Mouse (Mus musculus): ENCODE results near the gene Doc2g. TPM values are rescaled to one million over a fixed set of nuclear protein-coding genes. Genes with fewer than 3 reads are reported as not detected.

Doc2g gene
- total RNA-seq, 4 experiments from 2014 or later = 255 to 281 (median 261) TPM

- peak; percentile 53 for DNase-seq (ENCODE audit: low spot score)
Measured at GRCm38 (mm10) chr19:4051741-4052515, 48.8 kb downstream of the Doc2g start.

GRCm38 (mm10) chr19:4052516-4053030 is 49.5 kb downstream of the Doc2g start:
- no peak for DNase-seq (ENCODE audit: low spot score)

GRCm38 (mm10) chr19:4054613-4055012 is 51.5 kb downstream of the Doc2g start:
- DNase-seq (ENCODE audit: low spot score) = no peak

- no peak for DNase-seq (ENCODE audit: low spot score)
Measured at GRCm38 (mm10) chr19:4055216-4055946, 52.3 kb downstream of the Doc2g start.

GRCm38 (mm10) chr19:4055947-4056693 is 53.0 kb downstream of the Doc2g start:
- no peak for DNase-seq (ENCODE audit: low spot score)

Other genes with a start within 250 kb of the Doc2g start
- 10 to 100 TPM; 23.7 to 29.4 (median 28.2) TPM for gene Kmt5b, start 235.9 kb upstream of the Doc2g start, total RNA-seq (2022)
- gene Chka, start 151.5 kb upstream of the Doc2g start, total RNA-seq (2022) = 10 to 100 TPM in 1 of 4 experiments, 1 to 10 TPM in 3; 8.3 to 10.4 (median 8.7) TPM
- 10 to 100 TPM in 2 of 4 experiments, 1 to 10 TPM in 2; 8.5 to 13.9 (median 9.3) TPM for gene Tcirg1, start 96.2 kb upstream of the Doc2g start, total RNA-seq (2022)
- gene Ndufs8, start 90.5 kb upstream of the Doc2g start, total RNA-seq (2022) = 100 to 1,000 TPM; 481 to 543 (median 507) TPM
- 1 to 10 TPM in 3 of 4 experiments, under 1 TPM in 1; 0.76 to 2.2 (median 1.6) TPM for gene Aldh3b1, start 73.5 kb upstream of the Doc2g start, total RNA-seq (2022)
- 10 to 100 TPM; 11.1 to 19.2 (median 13.7) TPM for gene Unc93b1, start 68.1 kb upstream of the Doc2g start, total RNA-seq (2022)
- 1 to 10 TPM in 1 of 4 experiments, under 1 TPM in 3; 0.35 to 1.2 (median 0.55) TPM for gene Aldh3b3, start 44.7 kb upstream of the Doc2g start, total RNA-seq (2022)
- gene Aldh3b2, start 31.0 kb upstream of the Doc2g start, total RNA-seq (2022) = under 1 TPM in 2 of 4 experiments, not detected in 2; 0.19 to 0.23 TPM
- gene Acy3, start 16.7 kb upstream of the Doc2g start, total RNA-seq (2022) = 10 to 100 TPM; 24.2 to 32.4 (median 28.4) TPM
- gene Tbx10, start 10.6 kb upstream of the Doc2g start, total RNA-seq (2022) = not detected
- gene Nudt8, start 2.7 kb upstream of the Doc2g start, total RNA-seq (2022) = 100 to 1,000 TPM; 134 to 165 (median 153) TPM
- 1 to 10 TPM in 1 of 4 experiments, under 1 TPM in 3; 0.69 to 1.6 (median 0.81) TPM for gene Gm49405, start 2.7 kb upstream of the Doc2g start, total RNA-seq (2022)
- 1,000 to 10,000 TPM; 1,087 to 1,207 (median 1,176) TPM for gene Ndufv1, start 9.5 kb downstream of the Doc2g start, total RNA-seq (2022)
- gene Gstp1, start 34.7 kb downstream of the Doc2g start, total RNA-seq (2022) = 100 to 1,000 TPM; 355 to 468 (median 390) TPM
- 100 to 1,000 TPM; 131 to 147 (median 142) TPM for gene Gstp2, start 42.7 kb downstream of the Doc2g start, total RNA-seq (2022)
- gene Gstp3, start 56.3 kb downstream of the Doc2g start, total RNA-seq (2022) = not detected
- gene Cabp2, start 78.3 kb downstream of the Doc2g start, total RNA-seq (2022) = not detected
- gene Cdk2ap2, start 93.9 kb downstream of the Doc2g start, total RNA-seq (2022) = 10 to 100 TPM; 33.6 to 43.4 (median 39.5) TPM
- 10 to 100 TPM; 17.0 to 22.1 (median 18.3) TPM for gene Pitpnm1, start 96.7 kb downstream of the Doc2g start, total RNA-seq (2022)
- gene Aip, start 122.5 kb downstream of the Doc2g start, total RNA-seq (2022) = 10 to 100 TPM; 65.9 to 79.6 (median 70.7) TPM
- not detected for gene Gpr152, start 136.5 kb downstream of the Doc2g start, total RNA-seq (2022)
- gene Cabp4, start 140.7 kb downstream of the Doc2g start, total RNA-seq (2022) = not detected
- 10 to 100 TPM; 34.9 to 55.9 (median 42.8) TPM for gene Coro1b, start 145.3 kb downstream of the Doc2g start, total RNA-seq (2022)
- 1 to 10 TPM in 3 of 4 experiments, under 1 TPM in 1; 0.73 to 2.4 (median 1.3) TPM for gene Ptprcap, start 150.3 kb downstream of the Doc2g start, total RNA-seq (2022)
- gene Rps6kb2, start 160.0 kb downstream of the Doc2g start, total RNA-seq (2022) = 10 to 100 TPM; 15.6 to 17.9 (median 17.0) TPM
- gene Carns1, start 172.2 kb downstream of the Doc2g start, total RNA-seq (2022) = 10 to 100 TPM; 28.3 to 37.5 (median 30.5) TPM
- 10 to 100 TPM in 2 of 4 experiments, 1 to 10 TPM in 2; 8.6 to 19.6 (median 12.4) TPM for gene Tbc1d10c, start 188.0 kb downstream of the Doc2g start, total RNA-seq (2022)
- gene Ppp1ca, start 188.8 kb downstream of the Doc2g start, total RNA-seq (2022) = 100 to 1,000 TPM; 261 to 310 (median 281) TPM
- 1 to 10 TPM; 5.3 to 6.2 (median 5.6) TPM for gene Rad9a, start 198.3 kb downstream of the Doc2g start, total RNA-seq (2022)
- gene Clcf1, start 210.9 kb downstream of the Doc2g start, total RNA-seq (2022) = 1 to 10 TPM in 2 of 4 experiments, under 1 TPM in 2; 0.57 to 1.6 (median 1.0) TPM
- gene AC109138.7, start 211.0 kb downstream of the Doc2g start, total RNA-seq (2022) = under 1 TPM in 1 of 4 experiments, not detected in 3; 0.87 TPM
- 10 to 100 TPM; 11.9 to 17.5 (median 14.3) TPM for gene Pold4, start 228.6 kb downstream of the Doc2g start, total RNA-seq (2022)